Mouse (Mus musculus): ENCODE results near the gene Olfr38. TPM values are rescaled to one million over a fixed set of nuclear protein-coding genes. Genes with fewer than 3 reads are reported as not detected.

Olfr38 gene
- not detected for total RNA-seq (2021)
- long read RNA-seq, experiment 1 = 0 reads
- long read RNA-seq, experiment 2 = 0 reads

DNA sequence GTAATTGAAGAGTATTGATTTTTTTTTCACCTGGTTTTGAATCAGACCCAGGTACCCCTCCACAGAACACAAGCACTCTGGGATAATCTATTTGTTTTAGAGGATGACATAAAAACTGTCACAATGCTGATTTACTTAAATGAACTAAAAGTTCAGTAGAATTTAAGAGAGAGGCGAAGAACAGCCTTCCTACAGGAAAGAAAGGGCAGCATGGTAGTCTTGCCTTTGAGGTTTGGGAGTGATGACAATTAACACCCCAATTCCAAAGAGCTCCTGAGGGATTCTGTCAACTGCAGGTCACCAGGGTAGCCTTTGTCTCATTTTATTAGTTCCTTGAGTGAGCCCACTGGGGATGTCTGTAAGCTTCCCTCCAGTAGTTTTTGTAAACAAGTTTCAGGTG, at the start of gene Olfr38:
Gene Olfr38, plus strand, starts transcription at position 301 of the 400 bp plus-strand sequence.
- intact Hi-C loops (cut with DNase I) = no loop called here
- DNase-seq = no peak

DNA sequence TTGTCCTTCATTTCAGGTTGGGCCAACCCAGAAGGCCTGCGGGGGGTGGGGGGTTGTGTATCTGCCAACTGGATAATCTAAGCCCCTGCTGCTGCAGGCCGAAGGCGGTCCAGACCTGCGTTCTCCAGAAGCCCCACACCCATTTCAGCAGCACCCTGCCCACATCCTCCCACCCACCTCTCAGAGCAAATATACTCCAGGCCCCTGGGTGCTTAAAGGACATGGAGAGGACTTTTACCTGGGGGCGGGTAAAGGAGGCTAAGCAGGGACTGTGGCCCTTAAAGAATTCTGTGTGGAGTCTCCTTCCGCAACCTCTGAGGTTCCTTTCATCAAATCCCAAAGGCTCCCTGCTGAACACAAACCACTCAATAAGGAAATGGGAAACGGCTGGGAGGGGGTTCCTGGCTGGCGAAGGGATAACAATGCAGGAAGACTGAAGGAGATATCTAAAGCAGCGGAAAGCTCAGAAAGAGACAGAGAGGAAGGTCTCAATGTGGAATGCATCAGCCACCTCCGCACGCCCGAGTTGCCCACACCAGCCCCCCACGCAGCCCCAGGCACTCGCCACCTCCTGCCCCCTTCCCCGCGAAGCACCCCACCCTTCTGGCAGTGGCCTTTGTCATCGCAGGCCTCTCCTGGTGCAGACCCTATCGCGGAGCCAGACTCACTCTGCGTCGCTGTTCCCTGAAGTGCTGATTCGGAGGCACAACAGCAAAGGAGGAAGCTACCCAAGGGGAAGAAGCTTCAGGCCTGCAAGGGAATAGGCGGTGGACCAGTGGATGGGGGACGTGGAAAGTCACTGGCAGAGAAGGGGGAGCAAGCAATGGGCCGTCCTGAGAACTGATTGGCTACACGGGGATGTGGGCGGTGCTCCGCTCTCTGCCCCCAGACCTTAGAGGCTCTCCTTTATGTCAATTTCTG, 46.7 kb upstream of the Olfr38 start, which contains the start of gene Tcaf1:
Gene Tcaf1, minus strand, starts transcription at position 798 of the 921 bp plus-strand sequence.
- intact Hi-C loops (cut with DNase I) = no loop called here
- peak; percentile 50 to 65 for DNase-seq

GRCm38 (mm10) chr6:42714668-42715067, 41.5 kb upstream of the Olfr38 start:
- no peak for DNase-seq
- intact Hi-C loops (cut with DNase I) = no loop called here

DNA sequence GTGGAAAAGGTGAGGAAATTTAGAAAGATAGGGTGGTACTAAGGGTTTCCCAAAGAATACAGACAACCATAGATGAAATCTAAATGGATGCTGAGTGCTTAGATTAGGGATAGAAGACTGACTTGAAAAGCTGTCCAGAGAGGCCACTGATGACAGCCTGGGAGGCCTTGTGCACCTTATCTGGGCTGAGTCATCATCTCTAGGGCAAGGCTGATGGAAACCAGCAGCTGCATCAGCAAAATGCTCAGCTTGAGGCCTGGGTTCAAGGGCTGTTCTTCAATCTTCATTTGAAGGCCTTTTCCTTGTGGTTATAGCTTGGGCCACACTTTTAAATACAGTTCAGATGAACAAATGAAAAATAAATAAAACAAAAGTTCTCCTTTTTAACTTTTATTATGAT, 38.2 kb upstream of the Olfr38 start:
- intact Hi-C loops (cut with DNase I) = no loop called here

GRCm38 (mm10) chr6:42739071-42739470, 17.1 kb upstream of the Olfr38 start, which contains the start of gene Olfr453:
Olfr453 (plus strand) TSS chr6:42739371.
- DNase-seq = no peak
- intact Hi-C loops (cut with DNase I) = no loop called here

More for the DNA sequence above, 38.2 kb upstream of the Olfr38 start:
- no peak for DNase-seq

GRCm38 (mm10) chr6:42742303-42742702, 13.9 kb upstream of the Olfr38 start:
- DNase-seq = no peak
- intact Hi-C loops (cut with DNase I) = no loop called here

DNA sequence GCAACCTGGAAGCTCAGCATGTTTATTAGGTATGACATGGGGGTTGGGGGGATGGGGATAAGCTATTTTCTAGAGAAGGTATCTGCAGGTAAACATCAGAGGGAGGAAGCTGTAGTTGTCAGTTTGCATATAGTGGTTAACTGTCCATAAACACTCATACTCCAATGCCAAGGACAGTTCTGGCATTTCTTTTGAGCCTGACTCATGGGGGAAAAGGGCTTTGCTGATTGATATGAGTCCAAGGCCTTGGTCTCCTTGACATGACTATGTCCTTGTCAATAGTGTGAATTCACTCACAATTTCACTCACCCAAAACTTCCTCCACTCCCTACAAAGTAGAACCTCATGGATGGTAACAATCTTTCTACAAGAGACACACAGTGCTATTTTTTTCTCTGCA, 8.4 kb upstream of the Olfr38 start:
- no peak for DNase-seq
- intact Hi-C loops (cut with DNase I) = no loop called here

GRCm38 (mm10) chr6:42777066-42777465, 20.9 kb downstream of the Olfr38 start:
- intact Hi-C loops (cut with DNase I) = no loop called here
- DNase-seq = no peak

GRCm38 (mm10) chr6:42784793-42785192, 28.6 kb downstream of the Olfr38 start, which contains the start of gene Olfr452:
Olfr452 (plus strand) TSS chr6:42785093.
- intact Hi-C loops (cut with DNase I) = no loop called here
- DNase-seq = no peak

- intact Hi-C loops (cut with DNase I) = no loop called here
- DNase-seq = no peak
Measured at GRCm38 (mm10) chr6:42790247-42790948, 34.2 kb downstream of the Olfr38 start.

- no peak for DNase-seq
- intact Hi-C loops (cut with DNase I) = no loop called here
Measured at GRCm38 (mm10) chr6:42790949-42791556, 34.8 kb downstream of the Olfr38 start.

GRCm38 (mm10) chr6:42794982-42795381, 38.8 kb downstream of the Olfr38 start:
- no peak for DNase-seq
- intact Hi-C loops (cut with DNase I) = no loop called here

DNA sequence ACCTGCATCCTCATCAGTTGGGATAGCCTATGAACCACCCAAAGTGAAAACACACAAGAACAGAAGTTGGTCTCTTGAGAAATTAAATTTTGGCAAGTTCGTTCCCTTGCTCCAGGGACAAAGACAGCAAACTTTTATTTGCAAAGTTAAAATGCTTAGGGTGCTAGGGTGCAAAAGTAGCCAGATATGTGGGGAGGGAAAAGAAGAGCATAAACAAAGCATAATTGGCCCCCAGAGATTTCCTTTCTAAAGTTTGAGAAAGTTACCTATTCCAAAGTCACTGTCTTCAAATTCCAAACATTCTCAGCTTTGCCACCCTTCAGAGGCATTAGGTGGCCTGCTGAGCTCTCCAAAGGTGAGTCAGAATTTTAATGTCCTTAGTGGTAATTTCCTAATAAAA, 55.4 kb downstream of the Olfr38 start, which contains the start of gene Olfr450:
Gene Olfr450, plus strand, starts transcription at position 301 of the 400 bp plus-strand sequence.
- DNase-seq = no peak
- intact Hi-C loops (cut with DNase I) = no loop called here

Other genes starting within 250 kb of the Olfr38 start
- gene Olfr455, start 208.8 kb upstream of the Olfr38 start, total RNA-seq (2021) = not detected
- not detected for gene Tcaf3, start 158.7 kb upstream of the Olfr38 start, total RNA-seq (2021)
- 1 to 10 TPM; 2.3 TPM for gene Tcaf2, start 111.2 kb upstream of the Olfr38 start, total RNA-seq (2021)
- 1 to 10 TPM; 5.9 to 6.3 TPM for gene Tcaf1, start 46.3 kb upstream of the Olfr38 start, total RNA-seq (2021)
- gene Olfr453, start 17.0 kb upstream of the Olfr38 start, total RNA-seq (2021) = not detected
- gene Olfr452, start 28.7 kb downstream of the Olfr38 start, total RNA-seq (2021) = not detected
- not detected for gene Olfr450, start 55.5 kb downstream of the Olfr38 start, total RNA-seq (2021)
- gene Olfr449, start 78.0 kb downstream of the Olfr38 start, total RNA-seq (2021) = not detected
- gene Olfr448, start 134.0 kb downstream of the Olfr38 start, total RNA-seq (2021) = not detected
- not detected for gene Olfr447, start 152.5 kb downstream of the Olfr38 start, total RNA-seq (2021)
- gene Olfr446, start 165.0 kb downstream of the Olfr38 start, total RNA-seq (2021) = not detected
- not detected for gene Olfr444, start 192.7 kb downstream of the Olfr38 start, total RNA-seq (2021)

Measured in gastrocnemius, postnatal 36 days (tissue).